Mouse (Mus musculus) B cell, adult 67 days (primary cell): ENCODE results near the gene Sync. TPM values are rescaled to one million over a fixed set of nuclear protein-coding genes. Genes with fewer than 3 reads are reported as not detected.

Experiments used
- total RNA-seq, 2 experiments: library from RNA; stranded (reverse); gene quantifications; 4 replicates each; pipeline ENCODE4 v1.2.4; 2023

Sync gene
- total RNA-seq: not detected

GRCm38 (mm10) chr4:129287472-129287981 lies at the start of gene Sync:
Gene Sync, plus strand, starts transcription at chr4:129287617.

GRCm38 (mm10) chr4:129261196-129261595 lies 26.2 kb upstream of the Sync start, which contains the start of gene C77080:
Gene C77080, minus strand, starts transcription at chr4:129261404.

GRCm38 (mm10) chr4:129335216-129336074 lies 48.0 kb downstream of the Sync start, which contains the start of the genes Rbbp4 and Zbtb8os:
Gene Rbbp4, minus strand, starts transcription at chr4:129335370.
Gene Zbtb8os, plus strand, starts transcription at chr4:129335695.

Other genes starting within 250 kb of the Sync start
- 100 to 1,000 TPM; 117 to 145 TPM for gene Rnf19b, start 229.3 kb upstream of the Sync start, total RNA-seq
- not detected for gene Tmem54, start 182.1 kb upstream of the Sync start, total RNA-seq
- gene Hpca, start 165.6 kb upstream of the Sync start, total RNA-seq: not detected
- not detected for gene Fndc5, start 150.6 kb upstream of the Sync start, total RNA-seq
- 10 to 100 TPM; 51.9 to 52.3 TPM for gene S100pbp, start 97.9 kb upstream of the Sync start, total RNA-seq
- gene Yars, start 97.9 kb upstream of the Sync start, total RNA-seq: 10 to 100 TPM; 47.4 to 56.5 TPM
- gene C77080, start 26.2 kb upstream of the Sync start, total RNA-seq: under 1 TPM; 0.21 to 0.29 TPM
- gene Rbbp4, start 47.8 kb downstream of the Sync start, total RNA-seq: 100 to 1,000 TPM; 148 to 152 TPM
- 10 to 100 TPM; 41.3 to 51.8 TPM for gene Zbtb8os, start 48.1 kb downstream of the Sync start, total RNA-seq
- 1 to 10 TPM; 2.3 to 3.3 TPM for gene Zbtb8a, start 90.5 kb downstream of the Sync start, total RNA-seq
- gene Zbtb8b, start 153.2 kb downstream of the Sync start, total RNA-seq: not detected
- 100 to 1,000 TPM; 105 to 112 TPM for gene Bsdc1, start 174.0 kb downstream of the Sync start, total RNA-seq
- gene Tssk3, start 203.4 kb downstream of the Sync start, total RNA-seq: not detected
- 1 to 10 TPM in 1 of 2 experiments, not detected in 1; 1.4 TPM for gene Fam229a, start 203.6 kb downstream of the Sync start, total RNA-seq
- 10 to 100 TPM; 73.3 to 75.0 TPM for gene Marcksl1, start 226.0 kb downstream of the Sync start, total RNA-seq